Mouse (Mus musculus) effector memory CD4-positive, alpha-beta T cell, adult 5 months (primary cell): ENCODE results near the gene Gstm5. TPM values are rescaled to one million over a fixed set of nuclear protein-coding genes. Genes with fewer than 3 reads are reported as not detected.

Experiments
- polyA plus RNA-seq: library from polyadenylated mRNA; unstranded; fragments of 100-300 nt; shearing (Covaris generic); gene quantifications from one replicate; pipeline ENCODE4 v1.2.1, GENCODE M21; 2017

Gstm5 gene
- polyA plus RNA-seq: 0.95 TPM

DNA sequence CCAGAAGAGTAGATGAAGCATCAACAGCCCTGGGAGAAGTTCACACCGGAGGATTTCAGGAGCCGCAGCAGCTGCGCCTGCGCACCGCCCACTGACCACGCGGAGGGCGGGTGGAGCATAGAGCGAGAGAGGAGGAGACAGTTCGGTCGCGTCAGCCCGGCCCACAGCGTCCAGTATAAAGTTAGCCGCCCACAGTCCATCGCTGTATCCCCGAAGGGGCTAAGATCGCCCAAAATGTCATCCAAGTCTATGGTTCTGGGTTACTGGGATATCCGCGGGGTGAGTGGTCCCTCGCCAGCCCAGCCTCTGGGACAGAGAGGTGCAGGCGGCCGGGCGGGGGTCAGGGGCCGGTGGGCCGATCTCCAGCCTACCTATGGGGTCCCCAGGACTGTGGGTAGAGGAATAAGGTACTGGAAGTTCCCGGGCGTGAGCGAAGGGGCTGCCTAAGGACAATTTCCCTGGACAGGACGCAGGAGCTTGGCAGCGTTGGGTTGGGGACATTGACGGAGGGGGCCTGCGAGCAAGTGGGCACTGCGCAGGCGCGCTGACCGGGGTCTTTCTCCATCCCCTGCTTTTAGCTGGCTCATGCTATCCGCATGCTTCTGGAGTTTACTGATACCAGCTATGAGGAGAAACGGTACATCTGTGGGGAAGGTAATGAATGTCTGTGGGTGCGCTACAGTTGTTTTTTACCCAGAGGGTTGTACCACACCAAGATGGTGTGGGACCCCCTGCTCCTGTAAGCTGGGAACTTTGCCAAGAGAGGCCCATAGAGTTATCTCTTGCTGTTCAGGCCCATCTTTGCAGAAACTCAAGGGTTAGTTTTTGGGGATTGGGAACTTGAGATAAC, at the start of gene Gstm5:
Gene Gstm5 (plus strand): TSS at position 102 of the 850 bp plus-strand sequence.

DNA sequence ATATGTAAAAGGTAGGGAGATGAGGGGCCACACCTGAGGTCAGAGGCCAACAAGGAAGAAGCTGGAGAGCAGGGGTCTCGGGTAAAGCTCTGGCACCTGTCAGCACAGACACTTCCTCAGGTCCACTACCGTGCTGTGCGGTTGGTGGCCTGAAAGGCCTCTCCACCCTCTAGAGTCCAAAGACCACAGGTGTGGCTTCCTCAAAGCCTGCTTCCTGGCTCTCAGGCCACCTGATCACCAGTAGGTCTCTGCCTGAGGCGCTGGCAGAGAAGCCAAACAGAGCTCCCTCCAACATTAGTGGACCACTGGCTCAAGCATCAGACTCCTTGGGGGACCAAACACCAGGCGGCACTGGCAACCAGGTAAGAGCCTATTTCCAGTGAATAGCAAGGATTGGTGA, 18.6 kb upstream of the Gstm5 start, which contains the start of gene Eps8l3:
Gene Eps8l3 (plus strand): TSS at position 225 of the 400 bp plus-strand sequence.

GRCm38 (mm10) chr3:107931670-107932069, 36.0 kb downstream of the Gstm5 start, which contains the start of gene Gstm7:
Gene Gstm7, minus strand, starts transcription at chr3:107931817.

GRCm38 (mm10) chr3:107943239-107943990, 47.8 kb downstream of the Gstm5 start, which contains the start of gene Gstm6:
Gene Gstm6, minus strand, starts transcription at chr3:107943749.

Other genes with a start within 250 kb of the Gstm5 start
- gene Ahcyl1, start 199.3 kb upstream of the Gstm5 start, polyA plus RNA-seq: 75.2 TPM
- 3.3 TPM for gene Csf1, start 135.4 kb upstream of the Gstm5 start, polyA plus RNA-seq
- not detected for gene Eps8l3, start 18.6 kb upstream of the Gstm5 start, polyA plus RNA-seq
- gene Gstm7, start 36.0 kb downstream of the Gstm5 start, polyA plus RNA-seq: not detected
- gene Gstm6, start 47.9 kb downstream of the Gstm5 start, polyA plus RNA-seq: not detected
- not detected for gene Gstm3, start 73.5 kb downstream of the Gstm5 start, polyA plus RNA-seq
- not detected for gene Gstm2, start 90.6 kb downstream of the Gstm5 start, polyA plus RNA-seq
- not detected for gene Gstm1, start 122.2 kb downstream of the Gstm5 start, polyA plus RNA-seq
- gene Gstm4, start 149.1 kb downstream of the Gstm5 start, polyA plus RNA-seq: 3.4 TPM
- 23.0 TPM for gene Ampd2, start 190.8 kb downstream of the Gstm5 start, polyA plus RNA-seq
- not detected for gene Gnat2, start 197.0 kb downstream of the Gstm5 start, polyA plus RNA-seq